Mouse (Mus musculus): Measurements from ENCODE around the gene Uqcr11. TPM values are rescaled to one million over a fixed set of nuclear protein-coding genes. Genes with fewer than 3 reads are reported as not detected.

The Uqcr11 gene
- total and polyA plus RNA-seq, 2 experiments from 2014 or later, result 2,020 to 3,128 TPM

DNA sequence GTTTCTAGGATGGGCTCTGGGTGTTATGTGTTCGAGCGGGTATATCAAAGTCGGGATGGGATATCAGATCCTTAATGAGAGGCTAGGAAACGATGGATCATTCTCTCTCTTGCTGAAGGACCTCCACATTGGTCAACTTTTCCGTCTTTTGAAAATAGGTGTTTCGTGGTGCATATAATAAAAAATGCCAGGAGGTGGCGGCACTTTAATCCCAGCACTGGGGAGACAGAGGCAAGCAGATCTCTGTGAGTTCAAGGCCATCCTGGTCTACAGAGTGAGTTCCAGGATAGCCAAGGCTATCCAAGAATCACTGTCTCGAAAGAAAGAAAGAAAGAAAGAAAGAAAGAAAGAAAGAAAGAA, 27.6 kb upstream of the Uqcr11 start:
- no peak overlapping the region for H3K27ac ChIP-seq (ENCODE audit: low read depth)
- H3K9me3 ChIP-seq (replicated peaks; ENCODE audit: control insufficient read depth, low read length), result no peaks in the 10 kb centered on the region
- DNase-seq (ENCODE audit: low spot score), result no peak
- peaks cover 16% of the 10 kb centered on the region for H3K36me3 ChIP-seq (replicated peaks; ENCODE audit: control insufficient read depth, insufficient read depth, low read length)
- H3K4me3 ChIP-seq (ENCODE audit: low read depth, low read length), result peak overlapping the region; percentile 100; the same call in 1 of the 2 replicates
- no peak overlapping the region for H3K4me2 ChIP-seq (ENCODE audit: low read depth, low read length)
- 13% methylated on average over 8 of the region's 8 CpGs for WGBS
- TF ChIP-seq EP300 (IDR thresholded peaks at IDR 0.05; ENCODE audit: low read depth) (no peak), CTCF (IDR thresholded peaks at IDR 0.05; ENCODE audit: low read depth) (peak; percentile 8; the same call in 1 of the 2 replicates)
- H3K27me3 ChIP-seq (ENCODE audit: control insufficient read depth, insufficient read depth, low read length), result no peaks in the 10 kb centered on the region
- ATAC-seq (ENCODE audit: insufficient read depth, low read depth), result no peak
- peaks cover 4% of the 10 kb centered on the region for H3K4me1 ChIP-seq (ENCODE audit: control insufficient read depth, insufficient read depth)
- H3K9ac ChIP-seq (replicated peaks; ENCODE audit: low read depth, low read length), result no peak overlapping the region

DNA sequence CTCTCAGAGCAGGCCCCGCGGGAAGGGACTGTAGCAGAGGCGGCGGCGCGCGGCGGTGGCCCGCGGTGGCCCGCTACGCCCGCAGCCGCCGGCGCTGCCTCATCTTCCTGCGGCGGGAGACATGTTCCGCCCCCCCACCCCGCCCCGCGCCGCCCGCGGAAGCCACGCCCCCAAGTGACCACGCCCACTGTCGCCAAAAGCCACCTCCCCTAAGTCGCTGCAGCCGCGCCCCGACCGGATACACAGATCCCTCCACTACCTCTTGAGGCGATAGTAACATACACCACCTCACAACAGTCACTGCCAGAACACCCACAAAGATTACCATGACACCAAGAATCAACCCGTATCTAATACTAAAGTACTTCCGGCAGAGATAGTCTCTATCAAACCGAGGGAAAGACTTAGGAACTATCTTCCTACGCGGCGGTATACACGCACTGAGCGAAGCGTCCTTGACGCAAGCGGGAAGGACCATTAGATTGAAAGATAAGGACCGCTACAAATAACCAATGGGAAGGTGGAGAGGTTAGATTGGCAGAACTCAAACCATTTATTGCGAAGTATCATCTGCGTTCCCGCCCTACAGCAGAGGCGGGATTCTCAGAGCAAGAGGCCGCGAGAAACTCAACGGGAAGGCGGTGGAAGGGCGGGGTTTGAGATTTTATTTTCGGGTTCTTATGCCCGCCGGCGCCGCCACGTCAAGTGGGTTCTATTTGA, 27.0 kb upstream of the Uqcr11 start, which contains the start of gene Tcf3:
Gene Tcf3, minus strand, starts transcription at position 135 of the 720 bp plus-strand sequence.
- H3K27ac ChIP-seq (ENCODE audit: low read depth), result peak within 1 kb of the TSS; percentile 96
- H3K4me1 ChIP-seq (ENCODE audit: control insufficient read depth, insufficient read depth), result peaks cover 4% of the 10 kb centered on the region
- ATAC-seq (ENCODE audit: insufficient read depth, low read depth), result peak; percentile 93
- DNase-seq (ENCODE audit: low spot score), result peak; percentile 100
- peak within 1 kb of the TSS; percentile 99 for H3K9ac ChIP-seq (replicated peaks; ENCODE audit: low read depth, low read length)
- TF ChIP-seq CTCF (IDR thresholded peaks at IDR 0.05; ENCODE audit: low read depth) (no peak), EP300 (IDR thresholded peaks at IDR 0.05; ENCODE audit: low read depth) (peak; percentile 99)
- H3K27me3 ChIP-seq (ENCODE audit: control insufficient read depth, insufficient read depth, low read length), result no peaks in the 10 kb centered on the region
- no peaks in the 10 kb centered on the region for H3K9me3 ChIP-seq (replicated peaks; ENCODE audit: control insufficient read depth, low read length)
- H3K4me2 ChIP-seq (ENCODE audit: low read depth, low read length), result peak within 1 kb of the TSS; percentile 94
- peaks cover 21% of the 10 kb centered on the region for H3K36me3 ChIP-seq (replicated peaks; ENCODE audit: control insufficient read depth, insufficient read depth, low read length)
- H3K4me3 ChIP-seq (ENCODE audit: low read depth, low read length), result peak within 1 kb of the TSS; percentile 100
- WGBS, result under 1% methylated on average over 46 of the region's 61 CpGs

DNA sequence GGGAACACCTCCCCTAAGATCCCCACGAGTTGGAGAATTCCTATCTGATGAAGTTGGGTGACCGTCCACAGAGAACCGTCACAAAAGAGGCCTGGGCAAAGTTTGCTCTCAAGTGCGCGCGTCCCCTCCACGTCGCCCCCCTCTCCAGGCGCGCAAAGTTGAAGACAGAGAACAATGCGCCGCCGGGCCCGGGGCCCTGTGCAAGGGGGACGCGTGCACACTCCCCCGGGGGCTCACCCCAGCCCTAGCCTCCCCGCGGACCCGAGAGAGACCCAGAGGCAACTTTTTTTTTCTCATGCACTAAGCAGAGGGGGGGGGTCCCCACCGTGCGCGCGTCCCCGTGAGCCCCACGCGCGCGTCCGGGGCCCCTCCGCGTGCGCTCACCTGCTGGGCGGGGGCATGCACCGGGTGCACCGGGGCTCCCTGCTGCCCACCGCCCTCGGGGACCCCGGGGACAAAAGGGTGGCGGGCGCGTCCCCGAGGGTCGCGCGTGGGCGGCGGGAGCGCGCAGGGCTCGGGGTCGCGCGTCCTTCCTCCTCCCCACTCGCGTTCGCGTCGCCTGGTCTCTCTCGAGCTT, 26.4 kb upstream of the Uqcr11 start:
- no peak for DNase-seq (ENCODE audit: low spot score)

DNA sequence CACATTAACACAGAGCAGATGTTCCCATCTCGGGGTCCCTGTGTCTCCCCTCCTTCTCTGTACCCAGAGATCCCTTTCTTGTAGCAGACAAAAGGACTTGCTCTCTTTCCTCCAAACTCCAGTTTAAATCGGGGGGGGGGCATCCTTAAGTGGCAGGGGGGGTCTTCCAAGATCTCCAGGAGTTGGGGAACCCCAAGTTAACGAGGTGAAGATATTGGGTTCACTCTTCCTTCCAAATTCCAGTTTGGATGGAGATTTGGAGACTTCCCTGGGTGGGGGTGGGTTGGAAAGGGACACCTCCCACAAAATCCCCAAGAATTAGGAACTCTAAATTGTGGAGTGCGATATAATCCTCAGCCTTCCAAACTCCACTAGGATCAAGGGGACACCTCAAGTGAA, 25.8 kb upstream of the Uqcr11 start:
- Histone ChIP-seq H3K4me3 (ENCODE audit: low read depth, low read length) (peak overlapping the region; percentile 100), H3K9ac (replicated peaks; ENCODE audit: low read depth, low read length) (peak overlapping the region; percentile 99), H3K27me3 (ENCODE audit: control insufficient read depth, insufficient read depth, low read length) (no peaks in the 10 kb centered on the region), H3K9me3 (replicated peaks; ENCODE audit: control insufficient read depth, low read length) (no peaks in the 10 kb centered on the region), H3K27ac (ENCODE audit: low read depth) (peak overlapping the region; percentile 96), H3K36me3 (replicated peaks; ENCODE audit: control insufficient read depth, insufficient read depth, low read length) (peaks cover 31% of the 10 kb centered on the region), H3K4me1 (ENCODE audit: control insufficient read depth, insufficient read depth) (peaks cover 4% of the 10 kb centered on the region), H3K4me2 (ENCODE audit: low read depth, low read length) (peak overlapping the region; percentile 94)
- TF ChIP-seq EP300 (IDR thresholded peaks at IDR 0.05; ENCODE audit: low read depth) (no peak), CTCF (IDR thresholded peaks at IDR 0.05; ENCODE audit: low read depth) (no peak)
- DNase-seq (ENCODE audit: low spot score) (no peak), ATAC-seq (ENCODE audit: insufficient read depth, low read depth) (no peak)
- 5% methylated on average over 4 of the region's 4 CpGs for WGBS

More for the DNA sequence above, 26.4 kb upstream of the Uqcr11 start:
- Histone ChIP-seq H3K4me2 (ENCODE audit: low read depth, low read length) (peak overlapping the region; percentile 94), H3K9ac (replicated peaks; ENCODE audit: low read depth, low read length) (peak overlapping the region; percentile 99), H3K9me3 (replicated peaks; ENCODE audit: control insufficient read depth, low read length) (no peaks in the 10 kb centered on the region), H3K4me3 (ENCODE audit: low read depth, low read length) (peak overlapping the region; percentile 100), H3K27ac (ENCODE audit: low read depth) (peak overlapping the region; percentile 96), H3K4me1 (ENCODE audit: control insufficient read depth, insufficient read depth) (peaks cover 4% of the 10 kb centered on the region), H3K27me3 (ENCODE audit: control insufficient read depth, insufficient read depth, low read length) (no peaks in the 10 kb centered on the region), H3K36me3 (replicated peaks; ENCODE audit: control insufficient read depth, insufficient read depth, low read length) (peaks cover 26% of the 10 kb centered on the region)
- under 1% methylated on average over 52 of the region's 60 CpGs for WGBS
- peak; percentile 9 for ATAC-seq (ENCODE audit: insufficient read depth, low read depth)
- TF ChIP-seq CTCF (IDR thresholded peaks at IDR 0.05; ENCODE audit: low read depth) (no peak), EP300 (IDR thresholded peaks at IDR 0.05; ENCODE audit: low read depth) (no peak)

DNA sequence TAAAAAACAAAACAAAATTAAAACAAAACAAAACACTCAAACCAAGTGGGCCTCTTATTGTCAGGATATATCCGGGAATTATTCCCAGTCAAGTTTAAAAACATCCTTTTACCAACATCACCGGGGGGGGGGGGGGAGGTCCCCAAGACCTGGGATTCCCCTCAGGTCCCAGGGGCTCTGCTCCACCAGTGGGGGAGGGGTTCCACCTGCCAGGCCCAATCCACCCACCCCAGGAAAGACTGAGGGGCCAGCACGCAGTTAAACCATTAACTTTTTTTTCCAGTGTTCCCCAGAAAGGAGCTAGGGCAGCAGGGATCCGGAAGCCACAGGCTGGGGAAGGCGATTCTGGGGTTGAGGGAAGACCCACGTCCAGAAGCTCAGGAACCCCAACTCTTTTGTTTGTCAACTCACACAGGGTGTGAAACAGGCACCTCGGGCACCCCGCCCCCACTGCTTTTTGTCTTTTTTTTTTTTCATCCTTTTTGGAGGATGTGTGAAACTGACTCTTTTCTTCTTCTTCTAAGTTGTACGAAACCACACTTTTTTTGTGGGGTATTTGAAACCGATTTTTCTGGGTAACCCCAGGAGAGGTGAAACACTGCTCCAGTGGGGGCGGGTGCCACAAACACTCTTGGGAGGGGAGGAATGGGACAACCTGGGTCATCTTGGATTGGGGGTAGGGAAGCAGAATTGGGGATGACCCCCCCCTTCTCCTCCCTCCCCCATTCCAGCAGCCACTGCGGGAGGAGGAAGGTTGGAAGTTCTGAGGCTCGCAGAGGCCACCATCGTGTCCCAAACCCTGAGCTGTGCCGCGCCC, 25.1 kb upstream of the Uqcr11 start:
- DNase-seq (ENCODE audit: low spot score) (no peak), ATAC-seq (ENCODE audit: insufficient read depth, low read depth) (no peak)
- H3K9ac ChIP-seq (replicated peaks; ENCODE audit: low read depth, low read length), result peak overlapping the region; percentile 99
- H3K27ac ChIP-seq (ENCODE audit: low read depth), result peak overlapping the region; percentile 16; the same call in 1 of the 2 replicates
- peaks cover 37% of the 10 kb centered on the region for H3K36me3 ChIP-seq (replicated peaks; ENCODE audit: control insufficient read depth, insufficient read depth, low read length)
- H3K4me1 ChIP-seq (ENCODE audit: control insufficient read depth, insufficient read depth), result peaks cover 4% of the 10 kb centered on the region
- no peak for TF ChIP-seq CTCF (IDR thresholded peaks at IDR 0.05; ENCODE audit: low read depth)
- H3K4me2 ChIP-seq (ENCODE audit: low read depth, low read length), result peak overlapping the region; percentile 94
- WGBS, result 39% methylated on average over 15 of the region's 16 CpGs
- H3K27me3 ChIP-seq (ENCODE audit: control insufficient read depth, insufficient read depth, low read length), result no peaks in the 10 kb centered on the region
- H3K9me3 ChIP-seq (replicated peaks; ENCODE audit: control insufficient read depth, low read length), result no peaks in the 10 kb centered on the region
- peak overlapping the region; percentile 100 for H3K4me3 ChIP-seq (ENCODE audit: low read depth, low read length)

All from heart, postnatal 0 days (tissue).